Mouse (Mus musculus) liver, postnatal 0 days (tissue): Measurements from ENCODE around the gene Atg2a. TPM values are rescaled to one million over a fixed set of nuclear protein-coding genes. Genes with fewer than 3 reads are reported as not detected.
A peak's percentile ranks its signal among the peaks of the same experiment; 100 is the strongest.
"Not testable (repeated sequence)": the region's sequence is repeated elsewhere in the genome, so short reads cannot be mapped to it uniquely, and the experiment has no call there.

Source experiments
- ATAC-seq: fragments of 200-750 bp; cut with Nextera tagmentation; 2 replicates; pipeline ENCODE4 v1.8.0; 2017; ENCODE audit warnings: mild to moderate bottlenecking, moderate library complexity
- DNase-seq: peaks from one replicate; pipeline ENCODE4 v3.0.0-alpha.2; 2016
- H3K27ac ChIP-seq: fragments of 300-500 bp; sonication (generic); 2 replicates; pipeline ENCODE4 v1.5.1; 2014; ENCODE audit warnings: antibody characterized with exemption, moderate library complexity, mild to moderate bottlenecking, low read depth
- H3K27me3 ChIP-seq: fragments of 300-500 bp; sonication (generic); 2 replicates; pipeline ENCODE4 v1.6.1; 2014; ENCODE audit warnings: low read length, control low read depth, mixed read lengths; ENCODE audit not compliant: insufficient read depth
- H3K36me3 ChIP-seq: fragments of 300-500 bp; sonication (generic); replicated peaks from 2 replicates; pipeline ENCODE4 v1.6.1; 2014; ENCODE audit warnings: mild to moderate bottlenecking, control low read depth, low read length, moderate library complexity, mixed read lengths; ENCODE audit not compliant: insufficient read depth
- H3K4me1 ChIP-seq: fragments of 300-500 bp; sonication (generic); 2 replicates; pipeline ENCODE4 v1.6.1; 2014; ENCODE audit warnings: antibody characterized with exemption, mild to moderate bottlenecking, control low read depth; ENCODE audit not compliant: insufficient read depth
- H3K4me2 ChIP-seq: fragments of 300-500 bp; sonication (generic); 2 replicates; pipeline ENCODE4 v1.6.1; 2014; ENCODE audit warnings: low read depth, mild to moderate bottlenecking, low read length, moderate library complexity, mixed read lengths
- H3K4me3 ChIP-seq: fragments of 300-500 bp; sonication (generic); 2 replicates; pipeline ENCODE4 v1.5.1; 2014; ENCODE audit warnings: low read depth, low read length
- H3K9ac ChIP-seq: fragments of 300-500 bp; sonication (generic); replicated peaks from 2 replicates; pipeline ENCODE4 v1.6.1; 2014; ENCODE audit warnings: mild to moderate bottlenecking, moderate library complexity
- H3K9me3 ChIP-seq: fragments of 300-500 bp; sonication (generic); 2 replicates; pipeline ENCODE4 v1.6.1; 2016; ENCODE audit warnings: mild to moderate bottlenecking, control low read depth, low read length, mixed read lengths
- CTCF ChIP-seq: sonication (generic); IDR thresholded peaks from 2 replicates; pipeline ENCODE4 v1.5.1; 2016; ENCODE audit warnings: antibody characterized with exemption, low read depth
- EP300 ChIP-seq: IDR thresholded peaks from 2 replicates; pipeline ENCODE4 v1.6.1; 2016; ENCODE audit warnings: antibody characterized with exemption, low read depth, mild to moderate bottlenecking
- WGBS: fragments of 180-500 bp; shearing (Covaris S2); extraction: QIAGEN DNeasy Blood & Tissue Kit; methylation state at CpG from one replicate; pipeline ENCODE4 v1.1.7; 2014; ENCODE audit not compliant: insufficient replicate concordance; 5-methylcytosine and 5-hydroxymethylcytosine counted together
- microRNA counts: library from miRNA; unstranded; fragments of <30 nt; microRNA quantifications from one replicate; lab custom pipeline; 2015
- microRNA-seq: library from miRNA; unstranded; fragments of <30 nt; microRNA quantifications from one replicate; pipeline ENCODE4, GENCODE M21; 2016
- polyA plus RNA-seq: library from polyadenylated mRNA; unstranded; fragments of >200 nt; fragmentation: Nextera tagmentation; extraction: Ambion mirVana; gene quantifications from 2 replicates; pipeline ENCODE4 v1.2.1, GENCODE M21; 2015

The Atg2a gene
- polyA plus RNA-seq, 1 experiment from 2014 or later: 3.8 TPM

GRCm38 (mm10) chr19:6306586-6306985 is 65.1 kb downstream of the Atg2a start:
- TF ChIP-seq EP300 (no peak), CTCF (peak; percentile 91)
- DNase-seq (peak; percentile 91), ATAC-seq (peak; percentile 79)
- peak overlapping the region; percentile 94 for H3K4me2 ChIP-seq
- peaks cover 55% of the 10 kb centered on the region for H3K4me1 ChIP-seq
- under 1% methylated on average over 26 of the region's 34 CpGs for whole genome bisulfite sequencing
- peaks cover 8% of the 10 kb centered on the region; the same call in 1 of the 2 replicates for H3K36me3 ChIP-seq
- H3K27me3 ChIP-seq: no peaks in the 10 kb centered on the region
- H3K27ac ChIP-seq: peak overlapping the region; percentile 76
- H3K9me3 ChIP-seq: no peaks in the 10 kb centered on the region
- H3K4me3 ChIP-seq: peak overlapping the region; percentile 68
- peak overlapping the region; percentile 72 for H3K9ac ChIP-seq

DNA sequence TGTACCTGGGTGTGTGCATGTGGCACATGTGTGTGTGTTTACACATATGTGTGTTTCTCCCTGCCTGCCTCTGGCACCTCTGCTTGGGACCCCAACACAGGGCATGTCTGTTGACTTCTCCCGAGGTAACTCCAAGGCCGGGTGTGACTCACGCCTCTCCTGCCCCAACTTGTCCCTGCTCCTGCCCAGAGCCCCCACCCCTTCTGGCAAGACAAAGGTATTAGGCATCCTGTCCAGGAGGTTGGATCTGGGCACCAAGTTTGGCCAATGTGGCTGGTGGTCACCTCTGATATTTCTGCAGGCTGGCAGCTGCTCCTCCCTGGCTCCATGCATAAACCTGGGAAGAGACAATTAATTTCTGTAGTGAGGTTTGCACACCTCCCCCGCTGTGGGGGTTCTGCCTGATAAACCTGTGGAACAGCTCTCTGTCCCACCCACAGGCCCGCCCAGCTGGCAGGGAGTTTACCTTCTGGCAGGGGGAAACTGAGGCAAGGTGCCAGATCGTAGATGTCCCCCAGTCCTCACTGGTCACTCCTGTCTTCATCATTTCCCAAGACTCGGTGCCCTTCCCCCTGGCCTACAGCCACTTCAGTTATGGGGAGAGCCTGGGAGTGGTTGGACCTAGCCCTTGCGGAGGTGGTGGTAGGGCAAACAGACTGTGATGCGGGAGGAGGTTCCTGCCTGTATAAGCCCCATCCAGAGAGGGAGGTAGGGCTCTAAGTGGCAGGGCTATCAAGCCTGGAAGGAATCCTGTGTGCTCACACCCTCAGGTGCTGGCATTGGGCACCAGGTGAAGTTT is 66.5 kb downstream of the Atg2a start:
- no peaks in the 10 kb centered on the region for H3K9me3 ChIP-seq
- DNase-seq (peak; percentile 35), ATAC-seq (no peak)
- no peak overlapping the region; the same call in none of the 2 replicates for H3K9ac ChIP-seq
- H3K36me3 ChIP-seq: peaks cover 16% of the 10 kb centered on the region; the same call in 1 of the 2 replicates
- H3K4me1 ChIP-seq: peaks cover 42% of the 10 kb centered on the region
- no peaks in the 10 kb centered on the region for H3K27me3 ChIP-seq
- 74% methylated on average over 9 of the region's 9 CpGs for WGBS
- H3K4me3 ChIP-seq: peak overlapping the region; percentile 68; the same call in 1 of the 2 replicates
- no peak overlapping the region for H3K27ac ChIP-seq
- TF ChIP-seq CTCF (no peak), EP300 (no peak)
- peak overlapping the region; percentile 94 for H3K4me2 ChIP-seq

- Histone ChIP-seq H3K4me1 (peaks cover 25% of the 10 kb centered on the region), H3K27ac (no peak overlapping the region), H3K9ac (no peak overlapping the region), H3K4me2 (no peak overlapping the region), H3K27me3 (no peaks in the 10 kb centered on the region), H3K36me3 (peaks cover 29% of the 10 kb centered on the region; the same call in 1 of the 2 replicates), H3K9me3 (no peaks in the 10 kb centered on the region), H3K4me3 (no peak overlapping the region)
- TF ChIP-seq EP300 (no peak), CTCF (no peak)
- WGBS: 85% methylated on average over 5 of the region's 5 CpGs
- ATAC-seq: no peak
- no peak for DNase-seq
Observed at GRCm38 (mm10) chr19:6310181-6310580, 68.7 kb downstream of the Atg2a start.

DNA sequence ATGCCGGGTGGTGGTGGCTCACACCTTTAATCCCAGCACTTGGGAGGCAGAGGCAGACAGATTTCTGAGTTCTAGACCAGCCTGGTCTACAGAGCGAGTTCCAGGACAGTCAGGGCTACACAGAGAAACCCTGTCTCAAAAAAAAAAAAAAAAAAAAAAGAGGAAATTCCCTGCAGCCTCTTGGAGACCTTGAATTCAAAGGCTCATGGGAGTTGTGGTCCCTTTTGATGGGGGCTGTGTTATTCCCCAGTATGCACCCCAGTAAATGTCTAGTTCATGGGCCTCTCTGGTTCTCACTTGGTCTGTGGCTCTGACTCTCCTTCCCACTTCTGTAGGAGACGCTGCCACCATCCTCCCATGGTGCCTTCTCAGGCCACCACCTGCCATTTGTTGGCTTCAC is 70.3 kb downstream of the Atg2a start:
- ATAC-seq, H3K9me3 ChIP-seq, H3K9ac ChIP-seq, H3K4me3 ChIP-seq, H3K27ac ChIP-seq, DNase-seq, H3K4me2 ChIP-seq, H3K27me3 ChIP-seq: not testable (repeated sequence)
- WGBS: 87% methylated on average over 3 of the region's 3 CpGs
- Histone ChIP-seq H3K36me3 (peaks cover 41% of the 10 kb centered on the region), H3K4me1 (peaks cover 17% of the 10 kb centered on the region)

MicroRNAs encoded within 50 kb of the gene (microRNA counts, 519-probe panel; counts per million panel counts)
- 7,078 counts per million, percentile 84 among the panel's probes with 10 or more counts for microRNA mmu-miR-192 (lab: Ali Mortazavi, UCI)

Small RNA genes within 50 kb of the gene (microRNA-seq; reads per million reads assigned to microRNA genes)
- gene Mir192: 15,934 reads per million, percentile 95 among the genes with 10 or more reads in this experiment
- gene Mir194-2: 4,643 reads per million, percentile 86 among the genes with 10 or more reads in this experiment

Other genes with a start within 250 kb of the Atg2a start
- 6.8 and 7.2 TPM in 2 replicates for gene Capn1, start 225.8 kb upstream of the Atg2a start, polyA plus RNA-seq
- gene Syvn1, start 195.1 kb upstream of the Atg2a start, polyA plus RNA-seq: 12.4 and 15.4 TPM in 2 replicates
- gene Mrpl49, start 183.9 kb upstream of the Atg2a start, polyA plus RNA-seq: 28.2 and 29.6 TPM in 2 replicates
- 781 and 784 TPM in 2 replicates for gene Fau, start 183.8 kb upstream of the Atg2a start, polyA plus RNA-seq
- gene Znhit2, start 180.5 kb upstream of the Atg2a start, polyA plus RNA-seq: 30.2 and 35.8 TPM in 2 replicates
- 42.6 and 44.1 TPM in 2 replicates for gene Tm7sf2, start 173.3 kb upstream of the Atg2a start, polyA plus RNA-seq
- 17.5 and 20.7 TPM in 2 replicates for gene Vps51, start 164.4 kb upstream of the Atg2a start, polyA plus RNA-seq
- not detected in 2 replicates for gene Tmem262, start 161.6 kb upstream of the Atg2a start, polyA plus RNA-seq
- gene Gm28374, start 159.4 kb upstream of the Atg2a start, polyA plus RNA-seq: 0.32 and 0.72 TPM in 2 replicates
- 16.9 and 19.9 TPM in 2 replicates for gene Zfpl1, start 156.7 kb upstream of the Atg2a start, polyA plus RNA-seq
- 13.5 and 15.0 TPM in 2 replicates for gene Cdca5, start 156.7 kb upstream of the Atg2a start, polyA plus RNA-seq
- gene AC131692.1, start 147.2 kb upstream of the Atg2a start, polyA plus RNA-seq: not detected in 2 replicates
- 0.46 and 0.63 TPM in 2 replicates for gene Naaladl1, start 135.9 kb upstream of the Atg2a start, polyA plus RNA-seq
- 15.0 and 15.6 TPM in 2 replicates for gene Sac3d1, start 123.0 kb upstream of the Atg2a start, polyA plus RNA-seq
- gene Snx15, start 113.4 kb upstream of the Atg2a start, polyA plus RNA-seq: 38.6 and 41.6 TPM in 2 replicates
- gene Batf2, start 100.7 kb upstream of the Atg2a start, polyA plus RNA-seq: 0.59 and 1.1 TPM in 2 replicates
- 16.7 and 20.5 TPM in 2 replicates for gene Arl2, start 100.1 kb upstream of the Atg2a start, polyA plus RNA-seq
- not detected in 2 replicates for gene Majin, start 57.3 kb upstream of the Atg2a start, polyA plus RNA-seq
- gene Gpha2, start 15.3 kb upstream of the Atg2a start, polyA plus RNA-seq: not detected in 2 replicates
- gene Ppp2r5b, start 5.8 kb upstream of the Atg2a start, polyA plus RNA-seq: 3.2 and 3.8 TPM in 2 replicates
- gene Ehd1, start 35.1 kb downstream of the Atg2a start, polyA plus RNA-seq: 36.4 and 36.9 TPM in 2 replicates
- 0.27 and 0.35 TPM in 2 replicates for gene Cdc42bpg, start 64.8 kb downstream of the Atg2a start, polyA plus RNA-seq
- gene Men1, start 93.3 kb downstream of the Atg2a start, polyA plus RNA-seq: 10.0 and 11.1 TPM in 2 replicates
- 5.6 and 5.7 TPM in 2 replicates for gene Map4k2, start 99.5 kb downstream of the Atg2a start, polyA plus RNA-seq
- 34.6 and 35.7 TPM in 2 replicates for gene Sf1, start 122.0 kb downstream of the Atg2a start, polyA plus RNA-seq
- gene Pygm, start 142.7 kb downstream of the Atg2a start, polyA plus RNA-seq: 2.5 and 8.9 TPM in 2 replicates
- 90.7 and 93.5 TPM in 2 replicates for gene Rasgrp2, start 157.7 kb downstream of the Atg2a start, polyA plus RNA-seq
- 0.96 and 0.97 TPM in 2 replicates for gene Nrxn2, start 177.1 kb downstream of the Atg2a start, polyA plus RNA-seq